Mouse (Mus musculus): ENCODE measurements at regions not wholly inside any gene's neighbourhood (a gene's known extent, or its start where the extent isn't known, plus 50 kb on each side); places are given as distances from the start of the nearest gene placed in this dataset.

GRCm38 (mm10) chrX:96019556-96019955 is 62.8 kb upstream of the Las1l start:
- TF ChIP-seq EP300 (IDR thresholded peaks at IDR 0.05; ENCODE audit: low read depth) (no peak), CTCF (IDR thresholded peaks at IDR 0.05; ENCODE audit: low read depth) (peak; percentile 66)
- Histone ChIP-seq H3K36me3 (replicated peaks; ENCODE audit: control insufficient read depth, insufficient read depth, low read length) (no peaks in the 10 kb centered on the region), H3K27ac (ENCODE audit: low read depth) (no peak overlapping the region), H3K27me3 (ENCODE audit: control insufficient read depth, insufficient read depth, low read length) (no peaks in the 10 kb centered on the region), H3K4me2 (ENCODE audit: low read depth, low read length) (no peak overlapping the region), H3K4me1 (ENCODE audit: control insufficient read depth, insufficient read depth) (no peaks in the 10 kb centered on the region), H3K4me3 (ENCODE audit: low read depth, low read length) (no peak overlapping the region), H3K9me3 (replicated peaks; ENCODE audit: control insufficient read depth, low read length) (no peaks in the 10 kb centered on the region), H3K9ac (replicated peaks; ENCODE audit: low read depth, low read length) (no peak overlapping the region)
- WGBS, result 14% methylated on average over 2 of the region's 2 CpGs
- ATAC-seq (ENCODE audit: insufficient read depth, low read depth), result peak; percentile 51; the same call in 1 of the 2 replicates
- peak; percentile 42 for DNase-seq (ENCODE audit: low spot score)

GRCm38 (mm10) chrX:96020407-96020806 is 63.6 kb upstream of the Las1l start:
- Histone ChIP-seq H3K9ac (replicated peaks; ENCODE audit: low read depth, low read length) (no peak overlapping the region), H3K27ac (ENCODE audit: low read depth) (no peak overlapping the region), H3K4me2 (ENCODE audit: low read depth, low read length) (no peak overlapping the region), H3K4me3 (ENCODE audit: low read depth, low read length) (no peak overlapping the region), H3K27me3 (ENCODE audit: control insufficient read depth, insufficient read depth, low read length) (no peaks in the 10 kb centered on the region), H3K4me1 (ENCODE audit: control insufficient read depth, insufficient read depth) (no peaks in the 10 kb centered on the region), H3K36me3 (replicated peaks; ENCODE audit: control insufficient read depth, insufficient read depth, low read length) (no peaks in the 10 kb centered on the region), H3K9me3 (replicated peaks; ENCODE audit: control insufficient read depth, low read length) (no peaks in the 10 kb centered on the region)
- ATAC-seq (ENCODE audit: insufficient read depth, low read depth), result no peak
- TF ChIP-seq EP300 (IDR thresholded peaks at IDR 0.05; ENCODE audit: low read depth) (no peak), CTCF (IDR thresholded peaks at IDR 0.05; ENCODE audit: low read depth) (no peak)
- DNase-seq (ENCODE audit: low spot score), result no peak
- WGBS, result 49% methylated on average over 3 of the region's 3 CpGs

- Histone ChIP-seq H3K27ac (ENCODE audit: low read depth) (peak overlapping the region; percentile 86), H3K9ac (replicated peaks; ENCODE audit: low read depth, low read length) (no peak overlapping the region), H3K4me3 (ENCODE audit: low read depth, low read length) (no peak overlapping the region), H3K36me3 (replicated peaks; ENCODE audit: control insufficient read depth, insufficient read depth, low read length) (no peaks in the 10 kb centered on the region), H3K9me3 (replicated peaks; ENCODE audit: control insufficient read depth, low read length) (no peaks in the 10 kb centered on the region), H3K27me3 (ENCODE audit: control insufficient read depth, insufficient read depth, low read length) (no peaks in the 10 kb centered on the region), H3K4me2 (ENCODE audit: low read depth, low read length) (no peak overlapping the region), H3K4me1 (ENCODE audit: control insufficient read depth, insufficient read depth) (no peaks in the 10 kb centered on the region)
- ATAC-seq (ENCODE audit: insufficient read depth, low read depth) (peak; percentile 78), DNase-seq (ENCODE audit: low spot score) (peak; percentile 46)
- TF ChIP-seq CTCF (IDR thresholded peaks at IDR 0.05; ENCODE audit: low read depth) (no peak), EP300 (IDR thresholded peaks at IDR 0.05; ENCODE audit: low read depth) (no peak)
- WGBS, result 65% methylated on average over 3 of the region's 3 CpGs
Measured at GRCm38 (mm10) chrX:96025374-96025773, 68.6 kb upstream of the Las1l start.

GRCm38 (mm10) chrX:96025876-96026275 is 69.1 kb upstream of the Las1l start:
- H3K27me3 ChIP-seq (ENCODE audit: control insufficient read depth, insufficient read depth, low read length), result no peaks in the 10 kb centered on the region
- peak; percentile 57 for DNase-seq (ENCODE audit: low spot score)
- H3K9me3 ChIP-seq (replicated peaks; ENCODE audit: control insufficient read depth, low read length), result no peaks in the 10 kb centered on the region
- H3K4me1 ChIP-seq (ENCODE audit: control insufficient read depth, insufficient read depth), result no peaks in the 10 kb centered on the region
- TF ChIP-seq CTCF (IDR thresholded peaks at IDR 0.05; ENCODE audit: low read depth), result no peak
- TF ChIP-seq EP300 (IDR thresholded peaks at IDR 0.05; ENCODE audit: low read depth), result peak; percentile 54; the same call in 1 of the 2 replicates
- peak; percentile 87 for ATAC-seq (ENCODE audit: insufficient read depth, low read depth)
- peak overlapping the region; percentile 86 for H3K27ac ChIP-seq (ENCODE audit: low read depth)
- WGBS, result 41% methylated on average over 5 of the region's 5 CpGs
- H3K4me2 ChIP-seq (ENCODE audit: low read depth, low read length), result no peak overlapping the region
- H3K36me3 ChIP-seq (replicated peaks; ENCODE audit: control insufficient read depth, insufficient read depth, low read length), result no peaks in the 10 kb centered on the region
- H3K4me3 ChIP-seq (ENCODE audit: low read depth, low read length), result no peak overlapping the region
- no peak overlapping the region for H3K9ac ChIP-seq (replicated peaks; ENCODE audit: low read depth, low read length)

GRCm38 (mm10) chrX:96031591-96031990 is 64.3 kb upstream of the Msn start:
- H3K9me3 ChIP-seq (replicated peaks; ENCODE audit: control insufficient read depth, low read length), result no peaks in the 10 kb centered on the region
- H3K9ac ChIP-seq (replicated peaks; ENCODE audit: low read depth, low read length), result no peak overlapping the region
- 73% methylated on average over 5 of the region's 5 CpGs for WGBS
- H3K27me3 ChIP-seq (ENCODE audit: control insufficient read depth, insufficient read depth, low read length), result no peaks in the 10 kb centered on the region
- no peak for ATAC-seq (ENCODE audit: insufficient read depth, low read depth)
- DNase-seq (ENCODE audit: low spot score), result no peak
- no peak overlapping the region for H3K4me3 ChIP-seq (ENCODE audit: low read depth, low read length)
- H3K4me1 ChIP-seq (ENCODE audit: control insufficient read depth, insufficient read depth), result no peaks in the 10 kb centered on the region
- H3K36me3 ChIP-seq (replicated peaks; ENCODE audit: control insufficient read depth, insufficient read depth, low read length), result no peaks in the 10 kb centered on the region
- H3K4me2 ChIP-seq (ENCODE audit: low read depth, low read length), result no peak overlapping the region
- H3K27ac ChIP-seq (ENCODE audit: low read depth), result no peak overlapping the region
- TF ChIP-seq CTCF (IDR thresholded peaks at IDR 0.05; ENCODE audit: low read depth), result no peak
- TF ChIP-seq EP300 (IDR thresholded peaks at IDR 0.05; ENCODE audit: low read depth), result no peak

GRCm38 (mm10) chrX:96035307-96035706 is 60.5 kb upstream of the Msn start:
- no peaks in the 10 kb centered on the region for H3K9me3 ChIP-seq (replicated peaks; ENCODE audit: control insufficient read depth, low read length)
- no peaks in the 10 kb centered on the region for H3K27me3 ChIP-seq (ENCODE audit: control insufficient read depth, insufficient read depth, low read length)
- H3K36me3 ChIP-seq (replicated peaks; ENCODE audit: control insufficient read depth, insufficient read depth, low read length), result no peaks in the 10 kb centered on the region
- no peak overlapping the region for H3K27ac ChIP-seq (ENCODE audit: low read depth)
- DNase-seq (ENCODE audit: low spot score) (no peak), ATAC-seq (ENCODE audit: insufficient read depth, low read depth) (no peak)
- no peaks in the 10 kb centered on the region for H3K4me1 ChIP-seq (ENCODE audit: control insufficient read depth, insufficient read depth)
- H3K4me2 ChIP-seq (ENCODE audit: low read depth, low read length), result no peak overlapping the region
- TF ChIP-seq EP300 (IDR thresholded peaks at IDR 0.05; ENCODE audit: low read depth) (no peak), CTCF (IDR thresholded peaks at IDR 0.05; ENCODE audit: low read depth) (no peak)
- H3K9ac ChIP-seq (replicated peaks; ENCODE audit: low read depth, low read length), result no peak overlapping the region
- no peak overlapping the region for H3K4me3 ChIP-seq (ENCODE audit: low read depth, low read length)
